Mouse (Mus musculus) forebrain, embryonic 14.5 days (tissue): Measurements from ENCODE around the gene Pgbd5. TPM values are rescaled to one million over a fixed set of nuclear protein-coding genes. Genes with fewer than 3 reads are reported as not detected.

Experiments used
- ATAC-seq: fragments of 200-750 bp; cut with Nextera tagmentation; 2 replicates; pipeline ENCODE4 v1.8.0; 2017; ENCODE audit warnings: mild to moderate bottlenecking, moderate library complexity
- DNase-seq: peaks from one replicate; pipeline ENCODE4 v3.0.0-alpha.2; 2015; ENCODE audit warnings: low spot score
- H3K27ac ChIP-seq: fragments of 300-500 bp; sonication (generic); 2 replicates; pipeline ENCODE4 v1.5.1; 2014; ENCODE audit warnings: low read depth, mild to moderate bottlenecking, control low read depth, low read length, moderate library complexity
- H3K27me3 ChIP-seq: fragments of 300-500 bp; sonication (generic); replicated peaks from 2 replicates; pipeline ENCODE4 v1.6.1; 2014; ENCODE audit warnings: low read length, control low read depth, mixed read lengths; ENCODE audit not compliant: control insufficient read depth, insufficient read depth
- H3K36me3 ChIP-seq: fragments of 300-500 bp; sonication (generic); 2 replicates; pipeline ENCODE4 v1.6.1; 2014; ENCODE audit warnings: low read length, control low read depth; ENCODE audit not compliant: control insufficient read depth, insufficient read depth
- H3K4me1 ChIP-seq: fragments of 300-500 bp; sonication (generic); 2 replicates; pipeline ENCODE4 v1.6.1; 2014; ENCODE audit warnings: antibody characterized with exemption, low read length, control low read depth; ENCODE audit not compliant: control insufficient read depth, insufficient read depth
- H3K4me2 ChIP-seq: fragments of 300-500 bp; sonication (generic); 2 replicates; pipeline ENCODE4 v1.6.1; 2014; ENCODE audit warnings: mild to moderate bottlenecking, control low read depth, low read length
- H3K4me3 ChIP-seq: fragments of 300-500 bp; sonication (generic); 2 replicates; pipeline ENCODE4 v1.5.1; 2014; ENCODE audit warnings: low read depth, low read length, control low read depth
- H3K9ac ChIP-seq: fragments of 300-500 bp; sonication (generic); 2 replicates; pipeline ENCODE4 v1.6.1; 2014; ENCODE audit warnings: mild to moderate bottlenecking, low read length, control low read depth, moderate library complexity
- H3K9me3 ChIP-seq: fragments of 300-500 bp; sonication (generic); replicated peaks from 2 replicates; pipeline ENCODE4 v1.6.1; 2016; ENCODE audit warnings: low read length, control low read depth, mixed read lengths; ENCODE audit not compliant: control insufficient read depth
- WGBS: fragments of 180-500 bp; shearing (Covaris S2); extraction: QIAGEN DNeasy Blood & Tissue Kit; methylation state at CpG from one replicate; pipeline ENCODE4 v1.1.7; 2014; 5-methylcytosine and 5-hydroxymethylcytosine counted together
- polyA plus RNA-seq: library from polyadenylated mRNA; unstranded; fragments of >200 nt; fragmentation: Nextera tagmentation; extraction: Ambion mirVana; gene quantifications from 2 replicates; pipeline ENCODE4 v1.2.1, GENCODE M21; 2014

The Pgbd5 gene
- polyA plus RNA-seq, 1 experiment from 2014 or later, result 8.6 TPM

DNA sequence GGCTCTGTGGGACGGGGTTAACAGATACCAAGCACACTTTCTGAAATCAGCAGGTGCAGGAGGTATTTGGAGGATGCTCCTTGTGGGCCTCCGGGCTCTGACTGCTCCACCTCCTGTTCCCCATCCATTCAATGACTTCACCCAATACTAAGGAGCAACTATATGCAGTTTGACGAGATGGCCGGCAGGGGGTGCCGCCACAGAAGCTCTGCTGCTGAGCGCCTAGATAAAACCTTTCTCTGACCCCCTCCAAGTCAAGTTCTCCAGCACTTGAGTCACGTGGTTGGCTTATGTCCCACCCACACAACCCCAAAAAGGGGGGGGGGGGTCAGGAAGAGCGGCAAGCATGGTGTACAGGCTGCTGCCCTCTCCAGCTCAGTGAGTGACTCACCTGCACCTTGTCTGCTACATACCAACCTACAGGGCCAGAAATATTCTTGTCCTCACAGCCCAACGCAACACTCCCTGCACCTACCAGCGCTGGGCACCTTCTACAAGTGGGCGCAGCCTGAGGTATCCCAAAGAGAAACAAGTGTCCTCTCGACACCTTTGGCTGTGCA is 40.5 kb downstream of the Pgbd5 start:
- Histone ChIP-seq H3K36me3 (no peaks in the 10 kb centered on the region), H3K4me1 (no peaks in the 10 kb centered on the region), H3K27ac (no peak overlapping the region), H3K27me3 (no peaks in the 10 kb centered on the region), H3K4me2 (no peak overlapping the region), H3K9me3 (no peaks in the 10 kb centered on the region), H3K4me3 (no peak overlapping the region), H3K9ac (no peak overlapping the region)
- ATAC-seq, result no peak
- peak; percentile 42 for DNase-seq
- WGBS, result 32% methylated on average over 12 of the region's 12 CpGs

DNA sequence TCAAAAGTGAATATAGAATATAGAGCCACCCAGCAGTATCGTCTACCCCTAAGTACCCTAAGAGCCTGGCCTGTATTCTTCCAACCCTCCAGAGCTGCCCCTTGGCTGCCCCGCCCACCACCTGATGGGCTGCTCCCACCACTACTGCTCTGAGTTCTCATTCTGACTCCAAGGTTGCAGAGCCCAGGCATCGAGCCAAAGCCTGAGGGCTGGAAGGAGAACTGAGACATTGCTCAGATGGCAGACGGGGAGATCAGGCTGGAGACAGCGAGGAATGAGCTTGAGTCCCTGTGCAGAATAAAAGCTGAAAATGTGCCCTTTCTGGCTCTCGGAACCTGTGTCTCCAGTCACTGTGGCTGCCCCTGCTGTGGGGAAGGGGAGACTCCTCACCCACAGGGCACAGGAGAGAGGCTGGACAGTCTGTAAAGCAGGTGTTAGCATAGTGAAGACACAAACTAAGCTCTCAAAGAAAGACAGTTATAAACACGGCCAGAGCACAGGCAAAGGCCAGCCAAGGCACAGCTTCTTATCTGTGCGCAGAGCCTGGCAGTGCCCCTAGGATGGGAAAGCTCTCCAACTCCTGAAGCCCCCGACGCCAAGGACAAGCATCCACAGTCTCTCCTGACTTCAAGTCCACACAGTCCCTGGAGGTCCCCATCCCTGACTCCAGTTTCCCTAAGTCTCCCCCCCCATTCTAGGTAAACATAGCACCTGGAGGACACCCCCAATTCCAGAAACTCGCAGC is 42.0 kb downstream of the Pgbd5 start:
- no peaks in the 10 kb centered on the region for H3K9me3 ChIP-seq
- DNase-seq (peak; percentile 27), ATAC-seq (no peak)

DNA sequence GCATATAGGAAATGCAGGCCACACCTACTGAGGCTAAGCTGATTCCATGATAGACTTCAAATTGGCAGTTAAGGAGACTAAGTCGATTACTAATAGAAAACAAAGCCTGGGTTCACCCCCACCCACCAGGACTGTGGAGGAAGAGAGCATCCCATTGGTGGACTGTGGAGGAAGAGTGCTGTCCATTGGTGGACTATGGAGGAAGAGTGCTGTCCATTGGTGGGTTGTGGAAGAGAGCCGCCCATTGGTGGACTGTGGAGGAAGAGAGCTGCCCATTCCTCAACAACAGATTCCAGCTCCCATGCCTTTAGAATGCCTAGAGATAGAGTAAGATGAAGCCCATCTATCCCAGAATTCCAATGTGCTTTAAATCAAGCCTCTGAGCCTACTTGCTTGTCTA is 42.9 kb downstream of the Pgbd5 start:
- H3K9ac ChIP-seq, result no peak overlapping the region
- ATAC-seq (no peak), DNase-seq (no peak)
- no peaks in the 10 kb centered on the region for H3K4me1 ChIP-seq
- H3K27ac ChIP-seq, result no peak overlapping the region
- no peak overlapping the region for H3K4me2 ChIP-seq
- 93% methylated on average over 2 of the region's 2 CpGs for WGBS
- H3K27me3 ChIP-seq, result no peaks in the 10 kb centered on the region
- no peaks in the 10 kb centered on the region for H3K36me3 ChIP-seq
- H3K4me3 ChIP-seq, result no peak overlapping the region
- no peaks in the 10 kb centered on the region for H3K9me3 ChIP-seq

More for the DNA sequence above, 42.0 kb downstream of the Pgbd5 start:
- H3K36me3 ChIP-seq, result no peaks in the 10 kb centered on the region
- no peaks in the 10 kb centered on the region for H3K4me1 ChIP-seq
- H3K4me2 ChIP-seq, result no peak overlapping the region
- H3K27ac ChIP-seq, result no peak overlapping the region
- H3K4me3 ChIP-seq, result no peak overlapping the region
- H3K9ac ChIP-seq, result no peak overlapping the region
- 82% methylated on average over 11 of the region's 11 CpGs for WGBS
- H3K27me3 ChIP-seq, result no peaks in the 10 kb centered on the region

DNA sequence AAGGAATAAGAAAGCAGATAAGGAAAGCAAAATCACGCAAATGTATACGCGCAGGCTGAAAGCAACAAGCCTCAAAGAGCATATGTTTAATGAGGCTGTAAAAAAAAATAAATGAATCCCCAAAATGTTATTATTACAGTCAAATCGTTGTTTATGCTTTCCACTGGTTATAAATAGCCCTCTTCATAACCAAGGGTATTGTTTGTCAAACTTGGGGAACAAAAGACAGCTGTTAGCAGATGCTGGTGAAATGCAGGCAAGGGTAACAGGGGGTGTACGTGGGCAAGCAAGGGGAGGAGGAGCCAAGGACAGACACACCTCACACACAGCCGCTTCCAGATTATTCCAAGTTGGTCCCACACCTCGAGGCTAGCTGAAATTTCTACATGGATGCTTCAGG is 44.1 kb downstream of the Pgbd5 start:
- H3K36me3 ChIP-seq, result no peaks in the 10 kb centered on the region
- no peaks in the 10 kb centered on the region for H3K27me3 ChIP-seq
- WGBS, result 80% methylated on average over 7 of the region's 7 CpGs
- H3K9ac ChIP-seq, result no peak overlapping the region
- H3K4me1 ChIP-seq, result no peaks in the 10 kb centered on the region
- no peaks in the 10 kb centered on the region for H3K9me3 ChIP-seq
- no peak overlapping the region for H3K4me2 ChIP-seq
- DNase-seq (no peak), ATAC-seq (no peak)
- H3K4me3 ChIP-seq, result no peak overlapping the region
- H3K27ac ChIP-seq, result no peak overlapping the region

DNA sequence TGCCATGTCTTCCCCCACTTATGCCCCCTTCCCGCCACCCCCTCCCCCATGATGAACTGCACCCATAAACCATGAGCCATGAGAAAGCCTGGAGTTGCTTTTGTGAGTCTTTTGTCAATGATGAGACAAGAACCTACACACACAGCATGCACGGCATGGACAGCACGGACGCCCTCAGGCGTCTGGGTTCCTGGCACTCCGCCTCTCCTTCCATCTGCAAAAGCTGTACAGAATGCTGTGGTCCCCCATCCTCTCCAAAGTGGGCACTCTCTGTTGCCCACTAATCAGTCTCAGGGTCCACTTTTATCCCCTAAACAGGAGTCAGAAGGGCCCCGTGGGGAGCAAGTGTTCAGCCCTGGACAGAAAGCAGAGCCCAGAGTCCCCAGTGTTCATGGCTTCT is 44.5 kb downstream of the Pgbd5 start:
- DNase-seq (no peak), ATAC-seq (no peak)

DNA sequence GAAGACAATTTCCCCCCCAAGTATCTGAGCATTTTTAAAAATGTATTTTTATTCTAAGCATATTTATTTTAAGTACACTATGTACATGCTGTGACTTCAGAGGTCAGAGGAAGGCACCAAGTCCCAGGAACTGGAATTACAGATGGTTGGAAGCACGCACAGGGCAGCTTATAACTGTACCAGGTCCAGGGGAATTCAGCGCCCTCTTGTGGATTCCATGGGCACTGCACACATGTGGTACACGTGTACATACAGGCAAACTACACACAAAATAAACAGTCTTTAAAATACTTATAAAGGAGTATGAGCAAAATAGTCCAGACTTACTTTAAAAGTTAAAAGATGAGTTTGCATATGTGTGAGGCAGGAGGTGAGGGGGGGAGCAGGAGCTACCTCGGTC is 45.5 kb downstream of the Pgbd5 start:
- H3K27ac ChIP-seq, result no peak overlapping the region
- no peak for ATAC-seq
- H3K4me1 ChIP-seq, result no peaks in the 10 kb centered on the region

More for the DNA sequence above, 44.5 kb downstream of the Pgbd5 start:
- no peak overlapping the region for H3K4me2 ChIP-seq
- H3K4me1 ChIP-seq, result no peaks in the 10 kb centered on the region
- H3K36me3 ChIP-seq, result no peaks in the 10 kb centered on the region
- no peak overlapping the region for H3K9ac ChIP-seq
- WGBS, result 85% methylated on average over 7 of the region's 7 CpGs
- no peak overlapping the region for H3K27ac ChIP-seq
- H3K27me3 ChIP-seq, result no peaks in the 10 kb centered on the region
- no peak overlapping the region for H3K4me3 ChIP-seq
- no peaks in the 10 kb centered on the region for H3K9me3 ChIP-seq

DNA sequence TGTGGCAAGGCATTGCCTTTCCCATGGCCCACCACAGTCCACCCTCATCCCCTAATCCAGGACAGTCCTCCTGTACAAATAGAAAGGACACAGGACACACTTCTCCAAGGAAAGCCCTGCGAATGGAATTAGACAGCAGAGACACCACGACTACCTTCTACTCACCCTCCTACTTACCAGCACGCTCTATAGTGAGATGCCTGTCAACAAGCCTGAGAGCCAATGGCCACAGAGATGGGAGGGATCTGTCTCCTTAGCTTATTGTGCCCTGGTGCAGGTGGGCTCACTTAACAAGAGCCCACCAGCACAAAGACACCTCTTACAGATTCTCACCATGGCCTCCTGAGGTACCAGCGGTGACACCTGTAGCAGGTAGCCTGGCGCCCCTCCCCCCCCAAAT is 46.4 kb downstream of the Pgbd5 start:
- H3K9me3 ChIP-seq, result no peaks in the 10 kb centered on the region
- H3K4me2 ChIP-seq, result no peak overlapping the region
- no peak overlapping the region for H3K9ac ChIP-seq
- no peak overlapping the region for H3K27ac ChIP-seq
- no peaks in the 10 kb centered on the region for H3K36me3 ChIP-seq
- DNase-seq (no peak), ATAC-seq (no peak)
- H3K4me1 ChIP-seq, result no peaks in the 10 kb centered on the region
- 84% methylated on average over 5 of the region's 5 CpGs for WGBS
- no peaks in the 10 kb centered on the region for H3K27me3 ChIP-seq
- no peak overlapping the region for H3K4me3 ChIP-seq

More for the DNA sequence above, 45.5 kb downstream of the Pgbd5 start:
- no peaks in the 10 kb centered on the region for H3K36me3 ChIP-seq
- H3K4me2 ChIP-seq, result no peak overlapping the region
- 85% methylated on average over 4 of the region's 4 CpGs for WGBS
- no peaks in the 10 kb centered on the region for H3K27me3 ChIP-seq
- no peak for DNase-seq
- H3K9me3 ChIP-seq, result no peaks in the 10 kb centered on the region
- no peak overlapping the region for H3K9ac ChIP-seq
- no peak overlapping the region for H3K4me3 ChIP-seq

DNA sequence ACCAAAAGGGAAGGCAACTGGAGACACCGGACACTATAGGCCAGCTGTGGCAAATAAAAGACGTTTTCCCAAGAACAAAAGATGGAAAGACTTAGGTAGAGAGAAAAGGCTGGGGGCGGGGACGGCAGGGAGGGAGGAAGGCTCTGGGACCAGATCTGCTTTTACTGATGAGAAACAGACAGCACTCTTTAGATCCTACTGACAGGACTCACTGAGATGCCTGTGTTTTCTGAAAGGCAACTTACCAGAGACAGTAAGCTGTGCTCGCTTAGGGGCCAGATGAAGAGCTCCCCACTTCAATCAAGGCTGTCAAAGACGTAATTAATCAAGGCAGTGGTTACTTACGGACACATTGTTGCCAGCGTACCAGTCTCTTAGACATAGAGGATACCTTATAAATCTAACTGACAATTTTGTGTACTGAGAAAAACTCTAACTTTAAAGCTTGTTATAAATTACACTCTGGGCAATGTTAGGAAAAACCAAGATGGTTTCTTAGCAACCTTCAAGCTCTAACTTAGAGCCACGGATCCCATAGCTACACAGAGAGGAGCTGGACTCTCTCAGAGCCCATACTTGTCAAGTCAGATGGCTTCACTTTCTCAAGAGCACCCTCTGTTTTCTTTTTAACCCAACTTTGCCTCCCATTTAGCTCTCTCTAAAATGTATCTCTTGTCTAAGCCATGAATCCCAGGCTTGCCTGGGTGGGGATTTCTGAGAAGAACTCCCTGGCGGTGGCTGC is 47.0 kb downstream of the Pgbd5 start:
- Histone ChIP-seq H3K36me3 (no peaks in the 10 kb centered on the region), H3K9ac (no peak overlapping the region), H3K4me1 (no peaks in the 10 kb centered on the region), H3K4me3 (no peak overlapping the region), H3K9me3 (no peaks in the 10 kb centered on the region), H3K4me2 (no peak overlapping the region), H3K27ac (no peak overlapping the region), H3K27me3 (no peaks in the 10 kb centered on the region)
- 56% methylated on average over 10 of the region's 10 CpGs for WGBS
- ATAC-seq (no peak), DNase-seq (no peak)

DNA sequence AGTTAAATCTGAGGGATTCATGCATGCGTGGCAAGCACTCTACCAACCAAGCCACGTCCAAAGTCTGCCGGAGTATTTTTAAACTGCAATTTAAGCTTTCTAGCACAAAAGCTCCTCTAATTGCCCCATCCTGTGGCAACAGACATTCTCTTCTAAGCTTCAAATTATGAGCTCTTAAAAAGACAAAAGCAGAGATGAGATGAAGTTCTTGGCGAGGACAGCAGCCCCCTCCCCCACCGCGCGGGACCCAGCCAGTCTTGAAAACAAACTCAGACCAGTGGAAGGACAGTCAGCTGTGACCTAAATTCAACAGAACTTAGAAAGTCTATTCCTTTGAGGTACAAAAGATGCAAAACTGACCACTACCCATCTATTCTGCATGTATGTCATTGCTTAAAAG is 48.3 kb downstream of the Pgbd5 start:
- 80% methylated on average over 7 of the region's 7 CpGs for WGBS
- H3K27ac ChIP-seq, result no peak overlapping the region
- H3K36me3 ChIP-seq, result no peaks in the 10 kb centered on the region
- no peak overlapping the region for H3K4me3 ChIP-seq
- no peaks in the 10 kb centered on the region for H3K4me1 ChIP-seq
- no peaks in the 10 kb centered on the region for H3K9me3 ChIP-seq
- DNase-seq, result no peak
- H3K9ac ChIP-seq, result no peak overlapping the region
- H3K27me3 ChIP-seq, result no peaks in the 10 kb centered on the region
- no peak for ATAC-seq
- H3K4me2 ChIP-seq, result no peak overlapping the region
